Mouse (Mus musculus) MEL (cell line): ENCODE data around the gene Sstr3. TPM values are rescaled to one million over a fixed set of nuclear protein-coding genes. Genes with fewer than 3 reads are reported as not detected.

Experiments used
- DNase-seq: peaks from one replicate; pipeline ENCODE4 v3.0.0; 2011; ENCODE audit warnings: low read depth, low spot score
- H3K27ac ChIP-seq: 2 replicates; pipeline ENCODE4 v1.5.1; 2012; ENCODE audit warnings: low read depth, mild to moderate bottlenecking, control low read depth, low read length, moderate library complexity; ENCODE audit not compliant: control insufficient read depth
- H3K27me3 ChIP-seq, 2 experiments: fragments of 150-350 bp in 1 of 2; sonication (generic) in 1 of 2; 2 replicates each; pipeline ENCODE4 v1.6.1; 2012; ENCODE audit warnings: low read length in 2 of 2, mild to moderate bottlenecking in 2 of 2, improper control_type of control experiment in 1 of 2, moderate library complexity in 1 of 2; ENCODE audit not compliant: insufficient read depth in 2 of 2, control insufficient read depth in 1 of 2
- H3K36me3 ChIP-seq, 2 experiments: 2 replicates each; pipeline ENCODE4 v1.6.1; 2012 to 2014; ENCODE audit warnings: low read length in 2 of 2, improper control_type of control experiment in 1 of 2, inconsistent platforms in 1 of 2, mild to moderate bottlenecking in 1 of 2; ENCODE audit not compliant: insufficient read depth in 2 of 2, control insufficient read depth in 1 of 2
- H3K4me1 ChIP-seq, 2 experiments: fragments of 150-350 bp in 1 of 2; sonication (generic) in 1 of 2; 2 replicates each; pipeline ENCODE4 v1.6.1; 2012; ENCODE audit warnings: low read length in 2 of 2, improper control_type of control experiment in 1 of 2, mild to moderate bottlenecking in 1 of 2; ENCODE audit not compliant: insufficient read depth in 2 of 2, control insufficient read depth in 1 of 2
- H3K4me3 ChIP-seq, 2 experiments: fragments of 150-350 bp in 1 of 2; sonication (generic) in 1 of 2; 2 replicates each; pipeline ENCODE4 v1.5.1; 2012; ENCODE audit warnings: low read depth in 2 of 2, low read length in 2 of 2, mild to moderate bottlenecking in 2 of 2, moderate library complexity in 2 of 2, control low read depth in 1 of 2, improper control_type of control experiment in 1 of 2; ENCODE audit not compliant: control insufficient read depth in 1 of 2, insufficient read depth in 1 of 2
- H3K79me2 ChIP-seq: 2 replicates; pipeline ENCODE4 v1.6.1; 2012; ENCODE audit warnings: mild to moderate bottlenecking, low read length, moderate library complexity; ENCODE audit not compliant: control insufficient read depth, poor library complexity, insufficient read depth
- H3K9ac ChIP-seq: 2 replicates; pipeline ENCODE4 v1.6.1; 2012; ENCODE audit warnings: low read depth, mild to moderate bottlenecking, control low read depth, low read length, moderate library complexity; ENCODE audit not compliant: control insufficient read depth, poor library complexity, severe bottlenecking
- H3K9me3 ChIP-seq: fragments of 150-350 bp; sonication (generic); replicated peaks from 2 replicates; pipeline ENCODE4 v1.6.1; 2012; ENCODE audit warnings: mild to moderate bottlenecking, low read length, improper control_type of control experiment, moderate library complexity; ENCODE audit not compliant: insufficient read depth
- CHD1 ChIP-seq: IDR thresholded peaks from 2 replicates; pipeline ENCODE4 v1.6.1; 2012; ENCODE audit warnings: low read depth, mild to moderate bottlenecking, inconsistent platforms, low read length, improper control_type of control experiment
- CHD2 ChIP-seq: IDR thresholded peaks from 2 replicates; pipeline ENCODE4 v1.6.1; 2011; ENCODE audit warnings: low read length, improper control_type of control experiment
- EP300 ChIP-seq, 2 experiments: IDR thresholded peaks; 2 replicates each; pipeline ENCODE4 v1.6.1; 2011; ENCODE audit warnings: improper control_type of control experiment in 2 of 2, low read length in 2 of 2, low read depth in 1 of 2, mild to moderate bottlenecking in 1 of 2
- GABPA ChIP-seq: IDR thresholded peaks from 2 replicates; pipeline ENCODE4 v1.6.1; 2012; ENCODE audit warnings: low read depth, mild to moderate bottlenecking, inconsistent platforms, low read length, improper control_type of control experiment, moderate library complexity
- HCFC1 ChIP-seq: IDR thresholded peaks from 2 replicates; pipeline ENCODE4 v1.6.1; 2012; ENCODE audit warnings: low read depth, mild to moderate bottlenecking, inconsistent platforms, low read length, improper control_type of control experiment, moderate library complexity
- KAT2A ChIP-seq: conservative IDR thresholded peaks from 2 replicates; pipeline ENCODE4 v1.6.1; 2012; ENCODE audit warnings: low read depth, low read length, improper control_type of control experiment, inconsistent platforms
- MAFK ChIP-seq: IDR thresholded peaks from 2 replicates; pipeline ENCODE4 v1.6.1; 2011; ENCODE audit warnings: low read depth, mild to moderate bottlenecking, low read length, improper control_type of control experiment, borderline replicate concordance
- MAX ChIP-seq: IDR thresholded peaks from 2 replicates; pipeline ENCODE4 v1.6.1; 2011; ENCODE audit warnings: low read length, improper control_type of control experiment
- MEF2A ChIP-seq: IDR thresholded peaks from 2 replicates; pipeline ENCODE4 v1.6.1; 2014; ENCODE audit warnings: low read depth, mild to moderate bottlenecking, inconsistent platforms, low read length, improper control_type of control experiment; ENCODE audit not compliant: poor library complexity, insufficient replicate concordance, severe bottlenecking; ENCODE audit errors: extremely low read depth
- MYB ChIP-seq: IDR thresholded peaks from 2 replicates; pipeline ENCODE4 v1.6.1; 2011; ENCODE audit warnings: mild to moderate bottlenecking, low read depth, low read length, improper control_type of control experiment
- MYC ChIP-seq: IDR thresholded peaks from 2 replicates; pipeline ENCODE4 v1.6.1; 2011; ENCODE audit warnings: low read depth, mild to moderate bottlenecking, low read length, improper control_type of control experiment, moderate library complexity
- POLR2AphosphoS2 ChIP-seq: IDR thresholded peaks from 2 replicates; pipeline ENCODE4 v1.6.1; 2011; ENCODE audit warnings: low read length, improper control_type of control experiment
- RAD21 ChIP-seq: IDR thresholded peaks from 2 replicates; pipeline ENCODE4 v1.6.1; 2011; ENCODE audit warnings: mild to moderate bottlenecking, low read depth, low read length, improper control_type of control experiment
- SIN3A ChIP-seq: IDR thresholded peaks from 2 replicates; pipeline ENCODE4 v1.6.1; 2012; ENCODE audit warnings: low read length, improper control_type of control experiment, inconsistent platforms
- SMC3 ChIP-seq: IDR thresholded peaks from 2 replicates; pipeline ENCODE4 v1.6.1; 2011; ENCODE audit warnings: low read depth, low read length, improper control_type of control experiment
- TCF12 ChIP-seq: IDR thresholded peaks from 2 replicates; pipeline ENCODE4 v1.6.1; 2014; ENCODE audit warnings: low read depth, mild to moderate bottlenecking, inconsistent platforms, low read length, improper control_type of control experiment, moderate library complexity
- USF1 ChIP-seq: IDR thresholded peaks from 2 replicates; pipeline ENCODE4 v1.6.1; 2014; ENCODE audit warnings: low read depth, mild to moderate bottlenecking, inconsistent platforms, low read length, improper control_type of control experiment, moderate library complexity
- ZC3H11A ChIP-seq: IDR thresholded peaks from 2 replicates; pipeline ENCODE4 v1.6.1; 2012; ENCODE audit warnings: low read depth, mild to moderate bottlenecking, inconsistent platforms, low read length, improper control_type of control experiment
- ZNF384 ChIP-seq: IDR thresholded peaks from 2 replicates; pipeline ENCODE4 v1.6.1; 2012; ENCODE audit warnings: low read depth, mild to moderate bottlenecking, inconsistent platforms, low read length, improper control_type of control experiment
- polyA plus RNA-seq, 2 experiments: library from polyadenylated mRNA; stranded (reverse) in 1 of 2; unstranded in 1 of 2; fragments of >175 nt in 1 of 2; fragments of >200 nt in 1 of 2; gene quantifications; 2 replicates each; pipeline versions ENCODE4 v1.2.1 to v1.2.4; 2012; ENCODE audit warnings: low replicate concordance in 2 of 2, low read depth in 1 of 2; ENCODE audit not compliant: insufficient read length in 2 of 2, insufficient read depth in 1 of 2, missing spikeins in 1 of 2
- total RNA-seq: library from RNA; depleted of rRNA; stranded (reverse); fragments of 300-350 nt; gene quantifications from 2 replicates; pipeline ENCODE4 v1.2.3, GENCODE M21; 2012

Sstr3 gene
- total and polyA plus RNA-seq, 3 experiments = not detected

GRCm38 (mm10) chr15:78502437-78503132 lies 41.9 kb downstream of the Sstr3 start:
- H3K27ac ChIP-seq = no peak overlapping the region
- no peak overlapping the region for H3K9ac ChIP-seq
- H3K9me3 ChIP-seq = no peaks in the 10 kb centered on the region
- no peak overlapping the region for H3K4me3 ChIP-seq
- DNase-seq = no peak
- no peaks in the 10 kb centered on the region for H3K4me1 ChIP-seq
- H3K79me2 ChIP-seq = no peaks in the 10 kb centered on the region
- TF ChIP-seq SIN3A (no peak), SMC3 (no peak), MEF2A (no peak), KAT2A (no peak), HCFC1 (no peak), MAX (no peak), MYB (no peak), ZC3H11A (no peak), GABPA (no peak), ZNF384 (no peak), USF1 (no peak), MYC (no peak), MAFK (no peak), CHD2 (no peak), TCF12 (no peak), RAD21 (no peak)
- no peaks in the 10 kb centered on the region for H3K36me3 ChIP-seq
- no peaks in the 10 kb centered on the region for H3K27me3 ChIP-seq

- no peak within 1 kb of the TSS for H3K27ac ChIP-seq
- no peak within 1 kb of the TSS for H3K9ac ChIP-seq
- H3K36me3 ChIP-seq = no peaks in the 10 kb centered on the region
- H3K9me3 ChIP-seq = no peaks in the 10 kb centered on the region
- DNase-seq = no peak
- no peak within 1 kb of the TSS for H3K4me3 ChIP-seq
- no peaks in the 10 kb centered on the region for H3K27me3 ChIP-seq
- H3K79me2 ChIP-seq = no peaks in the 10 kb centered on the region
- no peak for TF ChIP-seq TCF12
- no peak for TF ChIP-seq POLR2AphosphoS2
- TF ChIP-seq EP300 (IDR thresholded peaks at IDR 0.05; ENCODE audit: low read depth in 1 of 2, low read length in 2 of 2) = no peak
- no peak for TF ChIP-seq CHD1
- H3K4me1 ChIP-seq = no peaks in the 10 kb centered on the region
Observed at GRCm38 (mm10) chr15:78494968-78495406, 49.5 kb downstream of the Sstr3 start, which contains the start of gene Il2rb. Gene Il2rb, minus strand, starts transcription at chr15:78495271.
